In the genomic region with DNA sequence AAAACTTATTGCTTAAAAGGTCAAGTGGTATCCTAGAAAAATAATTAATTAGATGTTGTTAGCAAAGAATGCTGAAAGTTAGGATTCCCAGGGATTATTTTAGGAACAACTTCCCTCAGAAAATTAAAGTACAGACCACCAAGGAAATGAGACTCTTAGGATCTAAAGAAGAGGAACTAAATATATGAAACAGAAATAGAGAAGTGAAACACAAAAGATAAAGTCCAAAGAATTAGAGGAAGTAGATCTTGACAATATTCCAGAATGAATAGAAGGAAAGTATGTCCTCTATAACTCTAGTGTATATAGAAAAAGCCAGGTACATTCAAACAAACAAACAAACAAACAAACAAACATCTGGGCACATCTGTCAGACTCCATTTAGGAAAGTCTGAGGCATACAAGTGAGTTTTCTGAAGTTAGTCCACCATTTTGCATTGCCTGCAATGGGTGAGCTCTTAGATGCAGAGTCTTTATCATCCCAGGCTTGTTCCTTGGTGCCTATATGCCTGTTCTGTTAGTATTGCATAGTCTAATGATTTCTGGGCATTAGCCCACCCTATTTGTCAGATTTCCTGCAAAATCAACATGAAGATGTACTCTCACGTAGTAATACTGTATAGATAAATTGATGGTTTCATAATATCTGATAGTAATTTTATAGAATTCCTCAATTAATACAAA, we compare ENCODE assay signal across 17 mouse cellular contexts.
"Had no signal": no experiment of that assay in that cellular context is flagged by ENCODE, and none has a peak within 500 bp of the region (broad histone marks: within the 10 kb centered on the region; RNA-seq: fewer than 3 reads in every experiment).

No protein-coding gene starts in this region.

- ATAC-seq: midbrain, embryonic 13.5 days had no signal

- DNase-seq: kidney, adult 18-20 months; kidney, postnatal 10 days; kidney, postnatal 4 days; liver; lung, adult 2 months; lung, postnatal 10 days; retina, postnatal 1 day; right cerebral cortex, postnatal 4 days; spleen, adult 18-20 months; thymus, postnatal 36 days had no signal

- H3K36me3 ChIP-seq: limb, embryonic 12.5 days; liver, embryonic 15.5 days; midbrain, embryonic 13.5 days; neural tube, embryonic 15.5 days had no signal

- H3K27me3 ChIP-seq: limb, embryonic 12.5 days; liver, embryonic 15.5 days; midbrain, embryonic 13.5 days; neural tube, embryonic 15.5 days had no signal

- H3K4me2 ChIP-seq: limb, embryonic 12.5 days; liver, embryonic 15.5 days; midbrain, embryonic 13.5 days; neural tube, embryonic 15.5 days had no signal

- H3K4me3 ChIP-seq: layer of hippocampus, adult 2 months; limb, embryonic 12.5 days; liver, embryonic 15.5 days; midbrain, embryonic 13.5 days; myocyte; neural tube, embryonic 15.5 days had no signal

- H3K9ac ChIP-seq: limb, embryonic 12.5 days; liver, embryonic 15.5 days; midbrain, embryonic 13.5 days; neural tube, embryonic 15.5 days had no signal

- H3K27ac ChIP-seq: layer of hippocampus, adult 2 months; limb, embryonic 12.5 days; liver, embryonic 15.5 days; macrophage; midbrain, embryonic 13.5 days; neural tube, embryonic 15.5 days had no signal

- H3K9me3 ChIP-seq: limb, embryonic 12.5 days; liver, embryonic 15.5 days; midbrain, embryonic 13.5 days; neural tube, embryonic 15.5 days had no signal

- H3K4me1 ChIP-seq: limb, embryonic 12.5 days; liver, embryonic 15.5 days; midbrain, embryonic 13.5 days; neural tube, embryonic 15.5 days had no signal
